Mouse (Mus musculus): ENCODE results near the gene Dennd1b. TPM values are rescaled to one million over a fixed set of nuclear protein-coding genes. Genes with fewer than 3 reads are reported as not detected.
A peak's percentile ranks its signal among the peaks of the same experiment; 100 is the strongest.

Dennd1b gene
- polyA plus RNA-seq, 1 experiment from 2014 or later, result 7.9 TPM

DNA sequence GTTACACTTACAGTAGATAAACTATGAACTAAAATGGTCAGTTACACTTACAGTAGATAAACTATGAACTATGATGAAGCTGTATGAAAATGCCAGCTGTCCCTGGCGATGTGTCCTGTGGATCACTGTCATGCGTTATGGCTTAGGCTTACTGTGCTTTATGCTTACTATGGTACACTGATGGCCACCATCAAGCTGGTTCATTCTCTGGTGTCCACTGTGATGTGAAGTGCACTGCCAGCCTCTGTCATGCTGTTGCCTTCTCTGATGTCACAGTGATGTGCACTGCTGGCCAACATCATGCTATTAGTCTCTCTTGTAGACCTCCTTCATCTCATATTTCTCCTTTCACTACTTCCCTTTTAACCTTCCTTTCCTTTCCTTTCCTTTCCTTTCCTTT lies 33.4 kb downstream of the Dennd1b start:
- 98% methylated on average over 2 of the region's 2 CpGs for WGBS
- Histone ChIP-seq H3K27ac (no peak overlapping the region), H3K27me3 (ENCODE audit: poor library complexity, severe bottlenecking) (no peaks in the 10 kb centered on the region), H3K36me3 (replicated peaks) (peaks cover 8% of the 10 kb centered on the region; the same call in 1 of the 2 replicates), H3K9me3 (peaks cover 3% of the 10 kb centered on the region; the same call in 1 of the 2 replicates), H3K4me1 (peaks cover 42% of the 10 kb centered on the region), H3K4me3 (no peak overlapping the region)
- no peak for DNase-seq (ENCODE audit: extremely low spot score, low spot score)

GRCm38 (mm10) chr1:139000675-139001379 lies 37.6 kb downstream of the Dennd1b start:
- peak; percentile 47 for DNase-seq (ENCODE audit: extremely low spot score, low spot score)
- Histone ChIP-seq H3K27me3 (ENCODE audit: poor library complexity, severe bottlenecking) (no peaks in the 10 kb centered on the region), H3K36me3 (replicated peaks) (no peaks in the 10 kb centered on the region), H3K4me1 (peaks cover 34% of the 10 kb centered on the region), H3K27ac (peak overlapping the region; percentile 83), H3K9me3 (no peaks in the 10 kb centered on the region), H3K4me3 (peak overlapping the region; percentile 22)
- 23% methylated on average over 9 of the region's 9 CpGs for WGBS

DNA sequence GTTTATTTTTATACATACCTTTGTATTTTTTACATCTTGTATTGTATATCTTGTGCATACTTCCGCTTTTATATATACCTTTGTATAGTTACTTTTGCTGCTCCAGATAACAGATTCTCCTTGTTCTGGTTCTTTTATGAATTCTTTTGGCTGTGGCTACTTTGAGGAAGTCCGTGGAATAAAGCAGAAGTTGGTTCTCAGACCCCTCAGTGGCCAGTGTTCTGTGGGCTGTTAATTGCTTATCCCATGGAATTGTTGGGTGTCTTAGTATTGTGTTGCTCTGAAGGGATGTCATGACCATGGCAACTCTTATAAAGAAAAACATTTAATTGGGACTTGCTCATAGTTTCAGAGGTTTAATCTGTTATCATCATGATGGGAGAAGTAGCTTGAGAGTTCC lies 40.3 kb downstream of the Dennd1b start:
- Histone ChIP-seq H3K4me3 (no peak overlapping the region), H3K27me3 (ENCODE audit: poor library complexity, severe bottlenecking) (no peaks in the 10 kb centered on the region), H3K9me3 (no peaks in the 10 kb centered on the region), H3K4me1 (peaks cover 32% of the 10 kb centered on the region), H3K27ac (no peak overlapping the region), H3K36me3 (replicated peaks) (no peaks in the 10 kb centered on the region)
- WGBS, result 79% methylated on average over 2 of the region's 2 CpGs
- DNase-seq (ENCODE audit: extremely low spot score, low spot score), result no peak

GRCm38 (mm10) chr1:139006000-139006399 lies 42.8 kb downstream of the Dennd1b start:
- 90% methylated on average over 1 of the region's 1 CpGs for WGBS
- no peak for DNase-seq (ENCODE audit: extremely low spot score, low spot score)
- no peaks in the 10 kb centered on the region for H3K27me3 ChIP-seq (ENCODE audit: poor library complexity, severe bottlenecking)

DNA sequence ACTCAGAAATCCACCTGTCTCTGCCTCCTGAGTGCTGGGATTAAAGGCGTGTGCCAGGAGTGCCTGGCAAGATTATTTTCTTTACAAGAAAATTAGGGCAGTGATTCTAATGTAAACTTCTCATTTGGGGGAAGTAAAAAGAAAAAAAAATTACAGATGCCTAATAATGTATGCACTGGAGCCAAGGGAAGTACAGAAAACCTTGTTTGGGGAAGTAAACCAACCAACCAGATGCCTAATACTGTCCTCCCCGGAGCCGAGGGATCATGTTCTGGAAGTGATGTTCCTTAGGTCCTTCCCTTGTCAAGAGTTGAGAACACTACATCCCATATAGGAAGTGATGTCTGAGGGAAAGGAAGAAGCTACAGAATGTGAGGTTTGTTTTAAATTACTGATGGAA lies 44.2 kb downstream of the Dennd1b start:
- no peak for DNase-seq (ENCODE audit: extremely low spot score, low spot score)
- Histone ChIP-seq H3K27ac (no peak overlapping the region), H3K27me3 (ENCODE audit: poor library complexity, severe bottlenecking) (no peaks in the 10 kb centered on the region), H3K36me3 (replicated peaks) (no peaks in the 10 kb centered on the region), H3K9me3 (no peaks in the 10 kb centered on the region), H3K4me1 (peaks cover 8% of the 10 kb centered on the region; the same call in 1 of the 2 replicates), H3K4me3 (no peak overlapping the region)
- WGBS, result 90% methylated on average over 3 of the region's 3 CpGs

More at GRCm38 (mm10) chr1:139006000-139006399, 42.8 kb downstream of the Dennd1b start:
- H3K27ac ChIP-seq, result no peak overlapping the region
- no peak overlapping the region for H3K4me3 ChIP-seq
- H3K4me1 ChIP-seq, result peaks cover 22% of the 10 kb centered on the region
- H3K9me3 ChIP-seq, result no peaks in the 10 kb centered on the region
- H3K36me3 ChIP-seq (replicated peaks), result no peaks in the 10 kb centered on the region

GRCm38 (mm10) chr1:139015118-139015788 lies 52.0 kb downstream of the Dennd1b start:
- H3K27ac ChIP-seq, result no peak overlapping the region
- H3K9me3 ChIP-seq, result no peaks in the 10 kb centered on the region
- no peaks in the 10 kb centered on the region for H3K27me3 ChIP-seq (ENCODE audit: poor library complexity, severe bottlenecking)
- peaks cover 10% of the 10 kb centered on the region for H3K4me1 ChIP-seq
- H3K36me3 ChIP-seq (replicated peaks), result no peaks in the 10 kb centered on the region; the same call in 1 of the 2 replicates
- DNase-seq (ENCODE audit: extremely low spot score, low spot score), result no peak
- H3K4me3 ChIP-seq, result no peak overlapping the region
- 73% methylated on average over 5 of the region's 5 CpGs for WGBS

DNA sequence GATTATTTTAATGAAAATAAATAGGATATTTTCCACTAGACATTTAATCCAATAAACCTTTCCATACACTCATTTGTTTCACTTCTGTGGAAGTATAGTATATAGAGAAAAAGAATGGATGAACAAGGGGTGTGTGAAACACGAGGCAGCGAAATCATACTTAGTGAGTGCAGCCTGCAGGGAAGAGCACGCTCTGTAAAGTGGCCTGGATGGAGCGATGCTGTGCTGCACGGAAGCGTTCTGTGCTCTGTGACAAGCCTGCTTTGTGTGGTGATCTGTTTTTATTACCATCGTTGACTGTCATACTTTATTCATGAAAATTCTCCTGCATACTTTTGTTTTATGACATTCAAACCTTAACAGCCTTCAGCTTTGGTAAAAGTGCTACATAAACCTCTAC lies 58.1 kb downstream of the Dennd1b start:
- Histone ChIP-seq H3K9me3 (no peaks in the 10 kb centered on the region), H3K27ac (no peak overlapping the region), H3K4me3 (no peak overlapping the region), H3K36me3 (replicated peaks) (no peaks in the 10 kb centered on the region; the same call in 1 of the 2 replicates), H3K27me3 (ENCODE audit: poor library complexity, severe bottlenecking) (no peaks in the 10 kb centered on the region), H3K4me1 (peaks cover 10% of the 10 kb centered on the region)
- DNase-seq (ENCODE audit: extremely low spot score, low spot score), result no peak
- WGBS, result 72% methylated on average over 7 of the region's 7 CpGs

- DNase-seq (ENCODE audit: extremely low spot score, low spot score), result no peak
- H3K27ac ChIP-seq, result no peak overlapping the region
- 51% methylated on average over 8 of the region's 8 CpGs for WGBS
Observed at GRCm38 (mm10) chr1:139025882-139026645, 62.8 kb downstream of the Dennd1b start.

GRCm38 (mm10) chr1:139029521-139029920 lies 66.3 kb downstream of the Dennd1b start:
- no peaks in the 10 kb centered on the region for H3K36me3 ChIP-seq (replicated peaks)

More at GRCm38 (mm10) chr1:139025882-139026645, 62.8 kb downstream of the Dennd1b start:
- Histone ChIP-seq H3K4me1 (peaks cover 22% of the 10 kb centered on the region), H3K36me3 (replicated peaks) (no peaks in the 10 kb centered on the region), H3K4me3 (no peak overlapping the region), H3K9me3 (no peaks in the 10 kb centered on the region), H3K27me3 (ENCODE audit: poor library complexity, severe bottlenecking) (no peaks in the 10 kb centered on the region)

GRCm38 (mm10) chr1:139032411-139032810 lies 69.2 kb downstream of the Dennd1b start:
- H3K27me3 ChIP-seq (ENCODE audit: poor library complexity, severe bottlenecking), result no peaks in the 10 kb centered on the region
- 90% methylated on average over 1 of the region's 1 CpGs for WGBS
- DNase-seq (ENCODE audit: extremely low spot score, low spot score), result no peak
- no peaks in the 10 kb centered on the region for H3K9me3 ChIP-seq
- H3K36me3 ChIP-seq (replicated peaks), result no peaks in the 10 kb centered on the region
- H3K27ac ChIP-seq, result no peak overlapping the region
- peaks cover 25% of the 10 kb centered on the region for H3K4me1 ChIP-seq
- H3K4me3 ChIP-seq, result no peak overlapping the region

More at GRCm38 (mm10) chr1:139029521-139029920, 66.3 kb downstream of the Dennd1b start:
- H3K9me3 ChIP-seq, result no peaks in the 10 kb centered on the region
- no peaks in the 10 kb centered on the region for H3K27me3 ChIP-seq (ENCODE audit: poor library complexity, severe bottlenecking)
- H3K4me1 ChIP-seq, result peaks cover 22% of the 10 kb centered on the region
- no peak overlapping the region for H3K27ac ChIP-seq
- no peak overlapping the region for H3K4me3 ChIP-seq
- no peak for DNase-seq (ENCODE audit: extremely low spot score, low spot score)

GRCm38 (mm10) chr1:139035141-139035540 lies 71.9 kb downstream of the Dennd1b start:
- no peaks in the 10 kb centered on the region for H3K27me3 ChIP-seq (ENCODE audit: poor library complexity, severe bottlenecking)

GRCm38 (mm10) chr1:139036302-139036701 lies 73.1 kb downstream of the Dennd1b start:
- no peak overlapping the region for H3K27ac ChIP-seq
- no peaks in the 10 kb centered on the region for H3K9me3 ChIP-seq
- DNase-seq (ENCODE audit: extremely low spot score, low spot score), result no peak
- no peak overlapping the region for H3K4me3 ChIP-seq
- H3K27me3 ChIP-seq (ENCODE audit: poor library complexity, severe bottlenecking), result no peaks in the 10 kb centered on the region
- peaks cover 39% of the 10 kb centered on the region for H3K4me1 ChIP-seq
- no peaks in the 10 kb centered on the region for H3K36me3 ChIP-seq (replicated peaks)
- WGBS, result 98% methylated on average over 1 of the region's 1 CpGs

More at GRCm38 (mm10) chr1:139035141-139035540, 71.9 kb downstream of the Dennd1b start:
- Histone ChIP-seq H3K4me1 (peaks cover 37% of the 10 kb centered on the region), H3K9me3 (no peaks in the 10 kb centered on the region), H3K4me3 (no peak overlapping the region), H3K27ac (no peak overlapping the region), H3K36me3 (replicated peaks) (no peaks in the 10 kb centered on the region)
- 67% methylated on average over 4 of the region's 4 CpGs for WGBS
- no peak for DNase-seq (ENCODE audit: extremely low spot score, low spot score)

Data from forebrain, embryonic 10.5 days (tissue).